Mouse (Mus musculus) left cerebral cortex, postnatal 10 days (tissue): ENCODE measurements around the gene Mecr. TPM values are rescaled to one million over a fixed set of nuclear protein-coding genes. Genes with fewer than 3 reads are reported as not detected.

Experiments used
- DNase-seq, 2 experiments: peaks; one replicate each; pipeline ENCODE4 v3.0.0; 2021 to 2022; ENCODE audit warnings: low spot score in 2 of 2, mixed read lengths in 1 of 2; ENCODE audit errors: extremely low spot score in 1 of 2
- intact Hi-C: fragments of 180-260 bp; cut with DNase I; formaldehyde crosslinking; loops from one replicate; pipeline ENCODE4 v1.15.1; 2025
- total RNA-seq, 2 experiments: library from RNA; stranded (reverse); gene quantifications; 2 replicates each; pipeline ENCODE4 v1.2.3; 2021

Mecr gene
- total RNA-seq, 2 experiments from 2014 or later, result 37.2 to 37.9 TPM

DNA sequence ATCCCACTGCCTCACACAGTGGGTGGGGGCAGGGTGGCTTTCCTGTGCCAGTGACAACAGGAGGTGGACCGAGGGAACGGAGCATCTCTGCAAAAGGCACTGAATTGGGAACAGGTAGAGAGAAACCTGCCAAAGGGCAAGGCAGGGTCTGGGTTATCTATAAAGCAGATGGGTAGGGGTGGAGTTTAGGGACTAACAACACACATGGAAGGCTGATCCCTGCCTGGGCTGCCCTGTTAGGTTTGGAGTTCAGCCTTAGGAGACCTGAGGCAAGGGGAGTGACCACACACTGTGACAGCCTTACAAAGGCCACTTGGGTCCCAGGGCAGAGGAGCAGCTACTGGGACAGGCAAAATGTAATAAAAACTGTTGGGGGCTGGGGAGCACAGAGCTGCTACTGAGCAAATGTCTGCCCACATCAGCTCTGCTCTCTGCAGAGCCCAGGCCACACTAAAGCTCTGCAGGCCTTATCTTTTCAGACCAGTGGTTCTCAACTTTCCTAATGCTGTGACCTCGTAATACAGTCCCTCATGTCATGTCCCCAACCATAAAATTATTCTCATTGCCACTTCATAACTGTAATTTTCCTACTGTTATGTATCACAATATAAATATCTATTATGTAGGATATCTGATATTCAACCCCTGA, 10.4 kb upstream of the Mecr start:
- intact Hi-C loops, result loop anchor here (10.0 kb wide), 2 partner anchors 348 to 398 kb away; no protein-coding TSS in a partner anchor
- no peak for DNase-seq

DNA sequence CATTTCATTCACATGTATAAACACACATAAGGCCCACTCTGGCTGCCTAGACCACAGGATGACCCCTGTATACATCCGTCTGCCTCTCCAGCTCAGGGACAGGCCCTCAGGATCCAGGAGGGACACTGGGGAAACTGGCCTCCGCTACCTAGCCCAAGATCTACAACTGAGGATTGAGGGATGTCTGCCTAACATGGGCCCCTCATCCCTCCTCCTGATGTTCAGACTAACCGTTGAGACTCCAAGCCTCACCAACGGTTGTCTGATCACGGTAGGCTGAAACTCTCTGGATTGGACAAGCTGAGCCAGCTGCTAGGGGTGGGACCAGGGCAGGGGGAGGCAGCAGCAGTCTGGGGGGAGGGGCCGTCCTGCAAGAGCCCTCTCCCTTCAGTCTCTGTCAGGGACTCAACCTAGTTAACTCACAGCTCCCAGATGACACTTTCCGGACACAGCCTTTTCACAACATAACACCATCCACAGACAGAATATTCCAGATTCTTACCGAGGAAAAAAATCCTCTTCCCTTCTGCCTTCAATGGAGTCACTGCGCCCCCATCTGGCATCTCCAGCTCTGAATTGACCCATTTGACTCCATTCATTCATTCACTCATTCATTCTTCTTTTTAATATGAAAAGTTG, 9.2 kb upstream of the Mecr start:
- intact Hi-C loops, result loop anchor here (10.0 kb wide), 2 partner anchors 349 to 399 kb away; no protein-coding TSS in a partner anchor
- DNase-seq, result peak in 1 of 2 experiments; percentile 74

DNA sequence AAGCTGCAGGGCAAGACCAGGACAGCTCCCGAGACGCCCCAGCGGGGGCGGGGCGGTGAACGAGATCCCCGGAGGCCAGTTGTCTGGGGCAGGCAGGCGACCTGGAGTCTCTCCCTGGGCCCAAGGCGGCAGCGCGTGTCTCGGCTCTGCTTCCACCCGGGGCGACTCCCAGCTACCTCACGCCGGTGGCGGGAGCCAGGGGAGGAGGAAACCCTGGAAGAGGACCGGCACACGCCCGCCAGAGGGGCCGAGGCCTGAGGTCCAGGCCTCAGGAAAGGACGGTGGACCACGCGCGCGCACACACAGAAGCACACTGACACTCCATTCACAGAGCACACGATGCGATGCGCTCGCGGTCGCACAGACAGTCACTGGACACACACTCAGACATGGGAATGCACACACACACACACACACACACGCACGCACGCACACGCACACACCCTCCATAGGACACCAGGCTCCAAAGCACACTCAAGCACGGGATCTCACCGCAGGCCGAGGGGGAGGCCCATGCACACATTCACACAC, 6.9 kb upstream of the Mecr start:
- DNase-seq, result peak in 1 of 2 experiments; percentile 61
- intact Hi-C loops, result loop anchor here (5.0 to 10.0 kb wide), 5 partner anchors 49 to 729 kb away; no protein-coding TSS in a partner anchor

DNA sequence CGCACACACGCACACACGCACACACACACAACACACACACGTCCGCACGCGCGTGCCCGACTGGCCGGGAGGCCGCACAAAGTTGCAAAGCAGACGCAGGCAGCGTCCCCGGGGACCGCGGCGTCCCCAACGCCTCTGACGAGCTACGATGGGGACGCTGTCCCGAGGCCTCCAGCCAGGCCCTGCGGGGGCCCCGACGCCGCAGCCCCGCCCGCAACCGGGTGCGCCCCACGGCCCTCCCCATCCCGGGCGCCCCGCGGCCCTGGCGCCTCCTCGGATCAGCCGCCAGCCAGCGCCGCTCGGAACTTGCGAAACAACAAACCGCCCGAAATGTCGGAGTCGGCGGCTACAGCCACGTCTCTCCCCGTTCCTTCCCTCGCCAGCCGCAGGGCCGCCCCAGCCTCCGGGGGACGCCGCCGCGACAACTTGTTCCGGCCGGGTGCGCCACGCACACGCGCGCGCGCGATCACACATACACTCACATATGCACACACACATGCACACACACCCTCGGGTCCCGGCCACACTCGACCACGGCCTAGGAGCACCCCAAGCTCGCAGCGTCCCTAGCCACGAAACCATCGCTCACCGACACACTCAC, 6.3 kb upstream of the Mecr start:
- DNase-seq, result peak in 1 of 2 experiments; percentile 61
- intact Hi-C loops, result loop anchor here (5.0 to 10.0 kb wide), 5 partner anchors 50 to 730 kb away; no protein-coding TSS in a partner anchor

DNA sequence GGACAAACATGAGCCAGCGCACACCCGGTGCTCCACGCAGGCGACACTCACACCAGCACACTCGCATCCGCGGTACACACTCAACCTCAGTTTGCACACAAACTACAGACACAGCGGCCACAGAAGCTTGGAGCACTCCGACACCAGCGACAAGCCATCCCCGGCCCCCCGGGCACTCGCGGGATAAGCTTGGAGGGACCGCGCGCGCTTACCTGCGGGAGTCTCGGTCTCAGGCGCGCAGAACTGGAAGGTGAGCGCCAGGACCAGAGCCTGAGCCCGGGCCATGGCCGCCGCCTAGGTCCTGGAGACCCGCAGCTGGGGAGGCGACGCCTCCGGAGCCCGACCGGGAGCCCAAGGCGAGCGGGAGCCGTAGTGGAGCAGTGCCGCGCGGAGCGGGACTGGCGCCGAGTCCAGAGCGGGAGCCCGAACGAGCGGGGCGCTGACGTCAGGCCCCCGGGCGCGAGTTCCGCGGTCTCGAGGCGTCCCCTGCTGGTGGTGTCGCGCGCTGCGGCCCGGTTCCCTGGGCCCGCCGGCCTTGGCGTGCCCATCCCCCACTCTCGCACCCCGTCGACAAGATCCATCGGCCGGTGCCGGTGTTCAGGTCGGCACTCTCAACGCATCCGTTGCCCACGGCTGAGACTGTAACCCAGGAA, 5.3 kb upstream of the Mecr start, which contains the start of gene Ptpru:
Ptpru (minus strand) TSS at position 417 of the 653 bp plus-strand sequence.
- DNase-seq, result peak; percentile 79 to 92
- intact Hi-C loops, result loop anchor here (1.0 to 10.0 kb wide), 7 partner anchors 51 to 878 kb away; no protein-coding TSS in a partner anchor

DNA sequence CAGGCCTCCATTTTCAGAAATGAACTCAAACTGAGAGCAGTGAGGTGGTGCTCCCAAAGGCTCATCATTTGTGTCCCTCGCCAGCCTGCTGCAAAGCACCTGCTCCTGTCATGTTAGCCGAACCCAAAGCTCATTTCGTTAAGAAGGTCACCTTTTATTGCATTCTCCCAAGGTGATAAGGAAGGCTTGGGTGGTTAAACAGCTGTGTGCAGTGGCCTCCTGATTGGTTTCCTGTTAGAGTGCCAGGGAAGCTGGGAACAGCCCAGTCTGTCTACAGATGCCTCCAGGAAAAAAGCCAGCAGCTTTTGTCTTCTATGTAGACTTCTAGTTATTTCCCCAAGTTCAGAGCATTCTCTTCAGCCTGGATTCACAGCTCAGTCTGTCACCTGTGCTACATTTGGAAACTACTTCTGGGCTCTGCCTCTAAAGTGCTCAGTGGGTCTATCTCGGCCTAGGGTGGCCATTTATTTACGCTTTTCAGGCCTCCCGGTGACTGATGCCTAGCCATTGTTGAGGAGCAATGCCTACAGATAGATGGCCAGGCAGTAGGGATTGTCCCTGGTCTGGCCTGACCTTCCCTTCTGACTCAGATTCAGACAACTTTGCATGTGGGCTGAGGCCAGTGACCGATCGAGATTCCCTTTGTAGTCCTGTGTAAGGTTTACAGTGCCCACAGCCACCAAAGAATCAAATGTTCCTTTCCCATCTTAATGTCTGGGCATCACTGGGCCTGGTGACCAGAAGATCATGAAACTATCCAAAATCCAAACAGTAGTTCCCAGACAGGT, 2.9 kb downstream of the Mecr start:
- intact Hi-C loops, result loop anchor here (10.0 kb wide), 1 partner anchor 1061 kb away; no protein-coding TSS in a partner anchor
- no peak for DNase-seq

DNA sequence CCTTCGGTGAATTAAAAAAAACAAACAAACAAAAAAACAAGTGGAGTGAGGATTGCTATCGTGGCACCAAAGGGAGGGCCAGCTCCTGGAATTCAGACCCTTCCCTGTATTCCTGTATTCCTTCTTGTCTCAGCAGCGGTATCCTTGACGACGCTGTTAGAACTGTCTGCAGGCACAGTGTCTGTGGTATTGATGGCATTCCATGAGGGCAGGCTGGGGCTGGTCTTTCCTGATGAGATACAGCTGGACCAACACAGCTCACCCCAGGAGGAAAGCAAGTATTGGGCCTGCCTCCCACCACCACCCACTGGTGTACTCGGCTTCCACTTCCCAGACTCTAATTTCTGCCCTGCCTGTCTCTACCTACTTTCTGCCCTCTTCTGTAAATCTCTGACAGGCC, 4.8 kb downstream of the Mecr start:
- intact Hi-C loops, result loop anchor here (10.0 kb wide), 1 partner anchor 1063 kb away; no protein-coding TSS in a partner anchor
- peak in 1 of 2 experiments; percentile 37 for DNase-seq

DNA sequence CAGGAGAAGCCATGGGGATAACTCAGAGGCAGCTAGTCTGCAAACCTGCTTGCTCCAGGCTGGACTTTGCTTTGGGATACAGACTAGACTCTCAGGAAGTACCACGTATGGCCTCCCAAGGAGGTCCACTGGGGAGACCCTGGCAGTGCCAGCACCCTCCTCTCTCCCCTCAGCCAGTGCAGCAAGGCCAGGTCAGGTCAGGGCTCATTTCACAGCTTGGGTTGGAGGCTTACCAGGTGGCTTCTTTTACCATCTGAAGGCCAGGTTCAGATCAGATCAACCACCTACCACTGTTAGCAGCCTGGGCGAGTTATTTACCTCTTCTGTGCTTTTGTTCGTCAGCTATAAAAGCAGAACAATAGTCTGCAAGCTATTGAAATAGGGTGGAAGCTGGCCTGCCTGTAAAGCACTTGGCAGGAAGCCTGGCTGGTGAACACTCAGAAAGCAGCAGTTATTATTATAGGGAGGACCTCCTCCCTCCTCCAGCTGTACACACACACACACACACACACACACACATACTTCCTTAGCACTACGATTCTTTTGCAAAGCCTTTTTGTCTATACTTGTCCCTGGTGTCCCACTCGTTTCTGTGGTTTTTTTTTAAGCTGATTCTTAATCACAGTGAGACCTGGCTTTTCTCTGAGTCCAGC, 6.8 kb downstream of the Mecr start:
- intact Hi-C loops, result loop anchor here (10.0 kb wide), 1 partner anchor 1065 kb away; no protein-coding TSS in a partner anchor
- peak in 1 of 2 experiments; percentile 89 for DNase-seq

DNA sequence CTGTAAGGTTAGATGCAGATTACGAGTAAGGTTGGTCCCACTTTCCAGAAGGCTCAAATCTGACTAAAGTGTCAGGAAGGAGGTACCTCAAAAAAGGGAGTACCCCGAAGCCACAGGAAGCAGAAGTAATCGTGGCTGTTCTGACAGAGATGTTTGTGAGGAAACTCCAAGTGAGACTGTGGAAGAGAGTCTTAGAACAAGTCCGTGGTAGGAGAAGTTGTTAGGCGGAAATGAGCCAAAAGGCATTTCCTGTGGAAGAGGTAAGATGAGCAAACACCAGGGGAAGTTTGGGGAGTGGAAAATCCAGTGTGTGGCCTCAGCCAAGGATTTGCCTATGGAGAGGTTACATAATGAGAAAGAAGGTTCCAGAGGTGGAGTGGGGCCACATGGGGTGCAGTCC, 11.7 kb downstream of the Mecr start:
- intact Hi-C loops, result no loop called here

DNA sequence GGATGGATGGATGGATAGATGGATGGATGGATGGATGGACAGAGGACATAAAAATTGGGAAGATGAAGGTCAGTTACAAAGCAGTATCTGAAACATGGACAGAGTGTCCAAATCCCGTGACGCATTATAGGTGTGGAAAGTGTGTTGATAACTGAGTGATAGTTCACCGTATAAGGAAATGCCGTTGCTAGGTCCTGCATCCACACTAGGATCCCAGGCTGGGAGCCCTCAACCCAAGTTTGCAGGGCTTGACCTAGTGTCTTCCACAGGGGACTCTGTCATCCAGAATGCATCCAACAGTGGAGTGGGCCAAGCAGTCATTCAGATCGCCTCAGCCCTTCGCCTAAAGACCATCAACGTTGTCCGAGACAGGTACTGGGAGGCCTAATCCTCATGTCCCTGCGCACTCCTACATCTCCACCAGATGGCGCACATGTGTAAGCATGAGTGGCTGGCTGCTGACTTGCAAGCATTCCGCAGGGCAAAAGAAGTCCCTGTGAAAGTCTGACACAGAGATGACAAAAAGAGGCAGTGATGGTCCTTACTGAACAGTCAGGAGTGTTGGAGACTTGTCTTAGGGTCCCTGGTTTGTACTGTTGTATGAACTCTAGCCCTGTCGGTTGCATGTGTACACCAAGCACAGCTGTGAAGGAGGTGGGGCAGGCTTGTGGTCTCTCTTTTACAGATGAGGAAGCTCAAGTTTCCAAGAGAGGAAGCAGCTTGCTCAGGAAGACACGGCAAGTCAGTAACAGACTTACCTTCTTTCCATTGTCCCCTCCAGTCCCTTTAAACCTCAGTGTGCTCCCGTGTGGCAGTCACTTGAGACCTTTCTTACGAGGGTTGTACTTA, 17.4 kb downstream of the Mecr start:
- peak; percentile 80 to 86 for DNase-seq
- intact Hi-C loops, result loop anchor here (2.0 kb wide), 1 partner anchor 218 kb away; no protein-coding TSS in a partner anchor

More for the DNA sequence above, 11.7 kb downstream of the Mecr start:
- no peak for DNase-seq

DNA sequence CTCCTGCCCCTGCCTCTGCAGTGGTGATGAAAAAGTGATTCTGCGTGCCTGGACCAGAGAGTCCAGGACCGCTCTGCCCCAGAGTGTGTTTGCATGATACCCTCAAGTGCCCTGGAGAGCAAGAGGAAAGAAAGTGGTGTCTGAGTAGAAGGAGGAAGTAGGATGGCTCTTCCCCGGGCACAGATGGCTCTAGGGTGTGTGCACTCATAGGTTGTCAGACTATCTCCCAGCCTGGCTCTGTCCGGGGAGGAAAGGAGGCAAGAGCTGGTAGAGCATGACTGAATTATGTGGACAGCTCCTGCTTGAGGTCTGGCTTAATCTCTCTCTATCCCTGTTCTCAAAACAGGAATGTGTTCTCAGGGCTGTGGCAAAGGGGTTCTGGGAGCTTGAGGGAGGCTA, 18.1 kb downstream of the Mecr start:
- intact Hi-C loops, result loop anchor here (2.0 kb wide), 1 partner anchor 217 kb away; no protein-coding TSS in a partner anchor
- no peak for DNase-seq

DNA sequence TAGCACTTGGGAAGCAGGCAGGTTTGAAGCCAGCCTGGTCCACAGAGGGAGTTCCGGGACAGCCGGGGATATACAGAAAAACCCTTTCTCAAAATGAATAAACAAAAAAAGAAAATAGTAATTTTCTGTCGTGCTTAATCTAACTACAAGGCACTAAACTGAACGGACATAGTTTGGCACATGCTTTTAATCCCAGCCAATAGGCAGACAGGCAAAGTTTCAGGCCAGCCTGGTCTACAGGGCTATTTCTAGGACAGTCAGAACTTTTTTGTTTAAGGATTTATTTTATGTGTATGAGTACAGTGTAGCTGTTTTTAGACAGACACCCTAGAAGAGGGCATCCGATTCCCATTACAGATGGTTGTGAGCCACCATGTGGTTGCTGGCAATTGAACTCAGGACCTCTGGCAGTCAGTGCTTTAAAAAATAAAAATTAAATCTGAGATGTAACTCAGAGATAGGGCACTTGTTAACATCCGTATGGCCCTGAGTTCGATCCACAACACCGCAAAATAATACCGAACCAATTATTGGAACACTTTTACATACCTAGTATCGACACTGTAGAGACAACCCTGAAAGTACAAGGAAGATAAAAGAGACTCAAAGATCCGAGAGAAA, 29.5 kb downstream of the Mecr start:
- no peak for DNase-seq
- intact Hi-C loops, result no loop called here

DNA sequence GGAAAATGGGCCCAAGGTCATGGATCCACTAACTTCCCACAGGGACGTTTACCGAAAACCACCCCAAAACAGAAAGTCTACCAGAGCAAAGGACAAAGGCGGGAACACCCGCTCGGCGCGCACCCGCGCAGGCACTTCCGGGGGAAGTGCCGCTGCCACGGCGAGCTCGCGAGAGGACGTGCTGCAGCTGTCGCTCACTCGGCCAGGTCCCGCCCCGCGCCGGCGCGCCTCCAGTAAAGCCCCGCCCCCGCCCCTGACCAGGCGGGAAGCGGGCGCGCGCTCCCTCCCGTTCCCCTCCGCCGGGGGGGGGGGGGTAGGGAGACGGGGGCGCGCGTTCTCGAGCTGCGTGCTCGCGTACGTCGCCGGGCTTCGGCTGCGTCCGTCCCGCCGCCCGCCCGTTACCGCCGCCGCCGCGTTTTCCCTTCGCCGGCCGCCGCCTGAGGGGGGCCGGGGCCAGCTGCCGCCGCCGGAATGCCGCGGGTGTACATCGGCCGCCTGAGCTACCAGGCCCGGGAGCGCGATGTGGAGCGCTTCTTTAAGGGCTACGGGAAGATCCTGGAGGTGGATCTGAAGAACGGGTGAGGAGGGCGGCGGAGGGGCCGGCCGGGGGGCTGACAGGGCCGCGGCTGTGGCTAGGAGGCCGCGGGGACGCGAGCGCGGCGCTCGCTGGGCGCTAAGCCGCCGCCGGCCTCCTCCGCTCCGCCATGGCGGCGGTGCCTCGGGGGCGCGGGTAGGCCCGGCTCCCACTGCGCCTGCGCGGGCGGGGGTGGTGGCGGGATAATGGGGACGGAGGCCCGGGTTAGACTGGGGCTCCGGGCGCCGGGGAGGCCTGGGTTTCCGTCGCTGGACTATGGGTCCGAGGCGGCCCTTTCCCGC, 30.3 kb downstream of the Mecr start, which contains the start of gene Srsf4:
Srsf4 (plus strand) TSS at position 325 of the 876 bp plus-strand sequence.
- peak; percentile 91 to 97 for DNase-seq
- intact Hi-C loops, result no loop called here

DNA sequence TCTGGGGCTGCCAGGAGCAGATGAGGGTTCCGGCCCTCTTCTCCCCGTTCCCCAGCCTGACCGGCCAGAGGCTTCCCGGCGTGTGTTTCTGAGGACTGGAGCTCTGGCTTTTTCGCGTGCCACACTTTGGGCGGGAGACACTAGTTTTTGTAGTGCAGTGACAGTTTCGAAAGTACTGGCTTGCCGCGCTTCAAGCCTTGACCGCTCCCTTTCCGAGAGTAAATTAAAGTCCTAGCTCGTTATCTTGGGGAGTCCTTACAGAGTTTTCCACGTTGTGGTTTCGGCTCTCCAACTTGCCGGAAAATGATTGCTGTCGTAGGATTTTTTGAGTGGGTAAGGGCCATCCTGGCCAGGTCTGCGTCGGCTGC, 30.9 kb downstream of the Mecr start:
- intact Hi-C loops, result no loop called here
- DNase-seq, result no peak

DNA sequence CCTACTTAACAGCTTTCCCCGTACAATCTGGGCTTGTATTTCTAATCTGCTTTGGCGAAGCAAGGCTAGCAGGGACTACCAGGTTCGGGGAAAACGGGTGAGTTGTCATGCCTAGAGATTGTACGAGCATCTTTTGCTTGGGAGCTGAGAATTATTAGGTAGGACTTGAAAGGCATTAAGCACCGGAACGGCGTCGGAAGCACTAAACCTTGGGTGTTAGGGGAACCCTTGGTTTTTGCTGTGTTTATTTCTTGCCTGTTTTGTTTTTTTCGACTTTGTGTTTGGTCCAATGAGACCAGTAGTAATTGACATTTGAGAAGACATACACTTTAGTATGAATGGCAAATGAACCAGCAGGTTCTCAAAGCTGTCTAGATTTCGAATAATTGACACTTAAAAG, 31.3 kb downstream of the Mecr start:
- DNase-seq, result no peak
- intact Hi-C loops, result no loop called here
